Mouse (Mus musculus): ENCODE measurements around the gene Wasl.

Wasl gene

GRCm38 (mm10) chr6:24664867-24665458, at the start of gene Wasl:
Gene Wasl (minus strand): TSS chr6:24665009.
- peak; percentile 94 for DNase-seq (ENCODE audit: low spot score)

DNA sequence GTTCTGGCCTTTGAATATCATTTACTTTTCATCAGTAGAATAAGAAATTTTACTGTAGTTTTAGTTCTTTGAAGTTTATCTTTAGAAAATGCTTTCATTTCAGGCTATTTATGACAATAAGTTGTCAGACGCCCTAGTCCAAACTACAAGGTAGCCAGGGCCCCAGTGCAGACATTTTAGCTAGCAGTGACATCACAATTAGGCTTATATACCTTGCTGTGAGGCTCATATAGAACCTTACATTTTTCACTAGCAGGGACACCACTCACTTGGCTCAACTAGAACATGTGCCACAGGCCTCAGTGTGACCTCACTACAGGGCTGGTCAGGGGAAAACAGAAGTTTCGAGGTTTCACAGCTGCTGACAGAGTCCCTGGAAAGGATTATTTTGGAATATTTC, 42.7 kb upstream of the Wasl start:
- no peak for DNase-seq (ENCODE audit: low spot score)

GRCm38 (mm10) chr6:24707090-24707489, 42.3 kb upstream of the Wasl start:
- DNase-seq (ENCODE audit: low spot score) = no peak

DNA sequence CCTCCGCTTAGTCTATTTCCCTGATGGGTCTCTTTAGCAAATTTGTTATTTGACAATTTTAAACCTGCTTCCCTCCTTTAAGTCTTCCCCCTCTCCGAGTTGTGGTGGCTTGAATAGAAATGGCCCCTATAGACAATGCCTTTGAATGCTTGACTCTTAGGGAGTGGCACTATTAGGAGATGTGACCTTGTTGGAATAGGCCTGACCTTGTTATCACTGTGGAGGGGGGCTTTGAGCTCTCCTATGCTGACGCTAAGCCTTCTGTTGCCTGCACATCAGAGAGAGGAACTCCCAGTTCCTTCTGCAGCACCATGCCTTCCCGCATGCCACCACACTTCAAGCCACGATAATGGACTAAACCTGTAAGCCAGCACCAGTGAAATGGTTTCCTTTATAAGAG, 32.4 kb upstream of the Wasl start:
- DNase-seq (ENCODE audit: low spot score) = no peak

GRCm38 (mm10) chr6:24696117-24696516, 31.3 kb upstream of the Wasl start:
- no peak for DNase-seq (ENCODE audit: low spot score)

DNA sequence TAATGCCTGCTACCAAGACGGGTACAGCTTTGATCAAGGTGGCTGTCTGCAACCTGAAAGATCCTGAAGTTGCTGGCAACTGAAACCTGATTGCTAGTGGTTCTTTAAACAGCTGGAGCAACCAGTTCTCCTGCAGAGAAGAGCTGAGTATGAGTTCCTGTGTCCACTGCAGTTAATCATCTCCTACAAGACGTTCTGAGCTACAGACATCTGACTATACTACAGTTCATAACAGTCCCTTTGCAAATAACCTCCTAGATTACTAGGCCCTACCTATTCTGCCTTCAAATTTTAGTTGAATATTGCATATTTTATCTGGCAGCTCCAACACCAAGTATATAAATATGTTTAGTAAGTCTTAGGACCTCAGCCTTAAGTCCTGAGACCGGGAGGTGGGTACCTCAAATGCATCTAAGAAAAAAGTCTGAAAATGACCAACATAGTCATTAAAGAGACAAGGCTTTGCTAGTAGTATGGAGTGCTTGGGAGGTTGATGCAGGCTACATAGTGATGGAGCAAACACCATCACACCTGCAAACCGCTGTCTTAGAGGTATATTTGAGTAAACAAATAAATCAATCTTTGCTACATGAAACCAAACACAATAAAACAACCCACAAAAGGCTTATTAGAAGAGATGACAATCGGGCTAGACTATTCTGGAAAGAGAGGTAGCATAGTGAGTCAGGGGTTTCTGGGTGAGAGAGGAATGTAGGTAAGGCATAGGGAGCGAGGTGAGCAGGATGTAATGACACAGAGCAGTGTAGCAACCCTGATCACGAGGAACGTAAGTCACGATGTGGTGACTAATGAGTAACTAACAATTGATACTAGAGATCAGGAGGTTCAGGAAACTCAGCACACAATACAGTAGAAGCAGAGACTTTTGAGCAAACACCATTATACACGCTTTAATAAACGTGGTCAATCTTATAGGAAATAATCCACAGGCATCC, 29.9 kb upstream of the Wasl start:
- no peak for DNase-seq (ENCODE audit: low spot score)

GRCm38 (mm10) chr6:24687871-24688270, 23.1 kb upstream of the Wasl start:
- no peak for DNase-seq (ENCODE audit: low spot score)

- DNase-seq (ENCODE audit: low spot score) = no peak
Observed at GRCm38 (mm10) chr6:24683113-24683512, 18.3 kb upstream of the Wasl start.

DNA sequence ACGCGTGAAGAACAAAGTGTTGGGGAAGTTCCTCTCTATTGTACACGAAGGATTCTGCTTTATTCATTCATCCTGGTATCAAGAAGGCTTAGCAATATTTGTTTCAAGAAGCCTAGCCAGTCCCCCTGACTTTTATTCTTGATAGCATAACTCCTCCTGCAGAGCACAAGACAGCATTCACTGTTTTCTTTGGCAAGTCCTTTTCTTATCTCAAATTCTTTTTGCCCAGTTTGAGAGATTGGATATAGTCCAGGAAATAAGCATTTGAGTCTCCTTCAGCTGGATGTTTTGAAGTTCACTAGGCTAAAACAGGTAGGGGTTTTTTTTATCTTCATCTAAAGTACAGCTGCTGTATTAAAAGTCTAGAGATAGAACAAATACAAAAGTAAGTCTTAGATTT, 3.0 kb upstream of the Wasl start:
- no peak for DNase-seq (ENCODE audit: low spot score)

DNA sequence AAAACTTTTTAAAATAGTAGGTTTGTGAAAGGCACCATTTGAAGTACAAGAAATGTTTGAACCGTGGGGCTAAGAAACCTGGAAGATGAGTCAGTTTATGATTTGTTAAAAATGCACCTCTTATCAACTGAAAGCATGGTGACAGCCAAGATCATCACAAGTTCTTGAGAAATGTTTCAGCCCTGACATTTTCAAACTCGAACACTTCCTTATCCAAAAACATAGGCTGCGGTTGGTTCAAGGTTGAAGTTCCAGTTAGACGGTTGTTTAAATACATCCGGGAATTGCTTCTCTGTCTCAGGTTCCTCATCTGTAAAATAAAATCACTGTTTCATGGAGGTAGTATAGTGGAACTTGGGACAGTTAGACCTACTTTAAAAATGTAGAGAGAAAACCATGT, 1.4 kb upstream of the Wasl start:
- no peak for DNase-seq (ENCODE audit: low spot score)

- DNase-seq (ENCODE audit: low spot score) = peak; percentile 41
Observed at GRCm38 (mm10) chr6:24664133-24664866, 509 bp downstream of the Wasl start.

DNA sequence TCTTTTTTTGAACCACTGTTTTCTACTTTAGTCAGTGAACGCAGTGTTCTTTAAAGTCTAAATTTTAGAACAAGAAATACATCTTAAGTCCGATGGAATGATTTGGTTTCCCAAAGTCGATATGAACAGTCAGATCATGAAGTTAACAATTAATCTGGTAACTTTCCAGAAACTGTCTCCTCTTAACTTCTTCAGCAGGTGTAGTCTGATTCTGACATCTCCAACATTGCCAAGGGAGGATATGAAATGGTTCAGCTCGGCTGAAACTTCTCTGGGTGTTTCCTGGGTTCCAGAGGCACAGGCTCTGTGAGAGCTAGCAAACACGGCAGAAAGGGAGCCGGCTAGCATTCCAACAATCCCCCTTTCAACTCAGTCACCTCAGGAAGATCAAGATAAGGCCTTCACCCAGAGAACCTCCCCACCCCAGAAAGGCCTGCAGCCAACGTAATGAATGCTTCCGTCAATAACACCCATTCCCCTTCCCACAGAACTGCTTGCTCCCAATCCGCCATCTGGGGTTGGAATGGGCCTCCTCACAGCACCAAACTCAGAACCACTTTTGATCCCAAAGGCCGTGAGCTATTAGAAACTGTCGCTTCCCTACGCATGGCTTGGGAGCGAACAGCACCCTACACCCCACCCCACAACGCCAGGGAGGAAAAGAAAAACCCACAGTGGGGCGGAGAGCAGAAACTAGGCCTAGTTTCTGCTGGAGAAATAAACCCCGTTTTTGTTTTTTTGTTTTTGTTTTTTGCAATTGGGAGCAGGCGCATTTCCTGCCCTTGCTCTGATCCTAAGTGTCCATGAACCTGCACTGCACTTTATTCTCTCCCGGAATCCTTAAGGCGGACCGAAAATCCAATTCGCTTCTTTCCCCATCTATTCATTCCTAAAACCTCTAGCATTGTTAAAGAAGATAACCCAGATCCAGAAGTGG, 1.3 kb downstream of the Wasl start:
- peak; percentile 6 for DNase-seq (ENCODE audit: low spot score)

GRCm38 (mm10) chr6:24662483-24662882, 2.3 kb downstream of the Wasl start:
- DNase-seq (ENCODE audit: low spot score) = no peak

DNA sequence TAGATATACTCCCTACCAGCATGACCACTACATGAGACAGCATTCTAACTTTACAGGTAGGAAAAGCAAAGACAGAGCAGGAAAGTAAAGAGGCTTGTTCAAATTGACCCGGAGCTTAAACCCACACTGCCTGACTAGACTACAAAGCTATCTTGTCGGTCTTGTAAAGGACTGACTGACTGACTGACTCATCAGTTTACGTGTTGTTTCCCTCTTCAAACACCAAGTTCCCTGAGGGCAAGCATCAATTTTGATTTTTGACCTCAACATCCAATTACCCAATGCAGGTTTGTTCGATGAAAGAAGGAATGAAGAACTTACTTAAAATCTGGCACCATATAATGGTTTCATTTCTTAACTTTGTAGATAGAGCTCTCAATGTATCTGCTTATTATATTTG, 2.9 kb downstream of the Wasl start:
- DNase-seq (ENCODE audit: low spot score) = no peak

- DNase-seq (ENCODE audit: low spot score) = no peak
Observed at GRCm38 (mm10) chr6:24657647-24658387, 7.0 kb downstream of the Wasl start.

GRCm38 (mm10) chr6:24656094-24656493, 8.7 kb downstream of the Wasl start:
- no peak for DNase-seq (ENCODE audit: low spot score)

GRCm38 (mm10) chr6:24651538-24651937, 13.3 kb downstream of the Wasl start:
- DNase-seq (ENCODE audit: low spot score) = no peak

- no peak for DNase-seq (ENCODE audit: low spot score)
Observed at GRCm38 (mm10) chr6:24650719-24651118, 14.1 kb downstream of the Wasl start.

GRCm38 (mm10) chr6:24648403-24648802, 16.4 kb downstream of the Wasl start:
- no peak for DNase-seq (ENCODE audit: low spot score)

- DNase-seq (ENCODE audit: low spot score) = no peak
Observed at GRCm38 (mm10) chr6:24647103-24647691, 17.6 kb downstream of the Wasl start.

Measured in ovary, postnatal 10 days (tissue).